Mouse (Mus musculus): Measurements from ENCODE around the gene Tmem253.
"Not testable (repeated sequence)": the region's sequence is repeated elsewhere in the genome, so short reads cannot be mapped to it uniquely, and the experiment has no call there.

The Tmem253 gene

DNA sequence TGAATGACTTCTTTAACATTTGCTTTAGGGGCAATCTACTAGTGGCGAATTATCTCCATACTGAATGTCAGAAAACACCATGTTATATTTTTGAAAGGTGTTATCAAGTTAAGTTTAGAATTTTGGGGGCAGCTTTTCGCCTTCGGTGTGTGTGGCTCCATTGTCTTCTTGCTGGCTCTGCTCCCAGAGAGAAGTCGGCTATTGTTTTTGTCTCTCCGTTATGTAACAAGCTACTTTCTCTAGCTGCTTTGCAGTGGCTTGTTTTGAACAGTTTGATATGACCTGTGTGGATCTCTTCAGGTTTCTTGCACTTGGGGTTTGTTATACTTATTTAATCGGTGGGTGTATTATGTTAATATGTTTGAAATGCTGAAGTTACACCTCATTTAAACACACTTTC lies 28.0 kb downstream of the Tmem253 start:
- no peak for TF ChIP-seq NANOG (IDR thresholded peaks at IDR 0.05; ENCODE audit: borderline replicate concordance, low read length)
- TF ChIP-seq POU5F1 (IDR thresholded peaks at IDR 0.05; ENCODE audit: borderline replicate concordance, low read length) = no peak
- TF ChIP-seq CTCF (conservative IDR thresholded peaks at IDR 0.05; ENCODE audit: low read length) = no peak
- H3K36me3 ChIP-seq (ENCODE audit: insufficient read depth, low read length) = no peaks in the 10 kb centered on the region
- H3K4me1 ChIP-seq (replicated peaks; ENCODE audit: low read depth, low read length) = peaks cover 23% of the 10 kb centered on the region

DNA sequence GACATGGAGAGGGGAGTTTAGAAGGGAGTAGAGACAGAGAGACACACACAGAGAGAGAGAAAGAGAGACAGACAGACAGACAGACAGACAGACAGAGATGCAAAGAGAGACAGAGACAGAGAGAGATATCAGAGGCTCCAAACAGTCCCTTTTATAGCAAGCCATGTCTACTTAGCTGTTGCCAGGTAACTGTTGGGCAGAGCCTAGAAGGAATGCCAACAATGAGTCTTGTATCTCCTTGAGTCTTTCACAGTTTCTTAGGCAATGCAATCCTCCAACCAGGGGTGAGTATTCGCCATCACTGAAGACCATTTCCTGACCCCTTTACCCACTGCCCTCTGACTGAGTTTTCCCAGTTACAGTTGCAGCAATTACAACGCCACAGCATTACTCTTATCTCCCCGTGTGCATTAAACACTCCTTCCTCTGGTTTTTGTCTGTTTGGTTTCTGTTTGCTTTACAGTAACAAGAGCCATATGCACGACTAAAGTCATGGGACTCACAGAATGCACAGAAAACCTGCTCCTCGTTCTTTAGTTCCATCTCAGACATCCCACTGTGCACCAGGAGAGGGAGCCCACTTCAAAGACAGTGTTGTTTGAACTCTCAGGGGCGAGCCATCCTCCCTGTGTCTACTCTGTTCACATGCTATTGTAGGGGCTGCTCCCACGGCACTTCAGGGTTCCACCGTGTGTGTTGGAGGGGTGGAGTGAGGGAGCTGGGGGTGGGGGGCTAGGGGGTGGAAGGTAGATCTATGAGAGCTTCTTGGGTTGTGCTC lies 29.6 kb downstream of the Tmem253 start:
- TF ChIP-seq NANOG (IDR thresholded peaks at IDR 0.05; ENCODE audit: borderline replicate concordance, low read length) (no peak), POU5F1 (IDR thresholded peaks at IDR 0.05; ENCODE audit: borderline replicate concordance, low read length) (no peak), CTCF (conservative IDR thresholded peaks at IDR 0.05; ENCODE audit: low read length) (peak; percentile 58)
- H3K4me1 ChIP-seq (replicated peaks; ENCODE audit: low read depth, low read length) = peaks cover 25% of the 10 kb centered on the region
- H3K36me3 ChIP-seq (ENCODE audit: insufficient read depth, low read length) = no peaks in the 10 kb centered on the region
- H3K27me3 ChIP-seq (ENCODE audit: insufficient read depth, low read length) = no peaks in the 10 kb centered on the region
- peaks cover 6% of the 10 kb centered on the region for H3K9me3 ChIP-seq (ENCODE audit: low read length)
- no peak overlapping the region for H3K4me3 ChIP-seq (replicated peaks; ENCODE audit: low read length)

More for the DNA sequence above, 28.0 kb downstream of the Tmem253 start:
- H3K27me3 ChIP-seq (ENCODE audit: insufficient read depth, low read length) = no peaks in the 10 kb centered on the region
- 0 out of 2 replicates have a peak, but pooled peaks cover 2% of the 10 kb centered on the region for H3K9me3 ChIP-seq (ENCODE audit: low read length)
- no peak overlapping the region for H3K4me3 ChIP-seq (replicated peaks; ENCODE audit: low read length)

DNA sequence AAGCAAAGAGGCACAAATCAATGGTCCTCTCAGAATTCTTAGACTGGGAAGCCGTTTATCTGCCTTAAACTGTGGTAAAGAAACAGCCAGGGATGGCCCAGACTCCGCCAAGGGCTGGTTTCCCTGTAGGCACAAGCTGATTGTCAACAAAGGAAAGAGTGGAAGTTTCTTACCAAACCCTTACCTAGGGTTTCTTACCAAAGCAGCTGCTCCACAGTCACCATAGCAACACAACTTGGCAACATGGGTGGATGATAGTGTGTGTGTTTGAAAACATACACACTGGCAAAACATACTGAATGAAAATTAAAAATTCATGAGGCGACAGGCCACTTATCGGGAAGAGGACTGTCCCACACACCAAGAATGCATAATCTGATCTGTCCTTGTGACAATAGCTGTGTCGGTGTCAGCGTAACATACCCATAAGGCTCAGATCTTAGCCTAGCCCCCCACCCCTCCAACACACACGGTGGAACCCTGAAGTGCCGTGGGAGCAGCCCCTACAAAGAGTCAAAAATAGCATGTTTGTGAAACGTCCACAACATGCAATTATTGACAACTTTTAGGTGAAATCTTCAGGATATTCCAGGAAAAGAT lies 30.6 kb downstream of the Tmem253 start:
- H3K9me3 ChIP-seq (ENCODE audit: low read length) = peaks cover 15% of the 10 kb centered on the region
- H3K27me3 ChIP-seq (ENCODE audit: insufficient read depth, low read length) = no peaks in the 10 kb centered on the region
- H3K4me1 ChIP-seq (replicated peaks; ENCODE audit: low read depth, low read length) = peaks cover 25% of the 10 kb centered on the region
- no peak overlapping the region for H3K4me3 ChIP-seq (replicated peaks; ENCODE audit: low read length)
- H3K36me3 ChIP-seq (ENCODE audit: insufficient read depth, low read length) = no peaks in the 10 kb centered on the region
- no peak for TF ChIP-seq CTCF (conservative IDR thresholded peaks at IDR 0.05; ENCODE audit: low read length)
- no peak for TF ChIP-seq POU5F1 (IDR thresholded peaks at IDR 0.05; ENCODE audit: borderline replicate concordance, low read length)
- no peak for TF ChIP-seq NANOG (IDR thresholded peaks at IDR 0.05; ENCODE audit: borderline replicate concordance, low read length)

DNA sequence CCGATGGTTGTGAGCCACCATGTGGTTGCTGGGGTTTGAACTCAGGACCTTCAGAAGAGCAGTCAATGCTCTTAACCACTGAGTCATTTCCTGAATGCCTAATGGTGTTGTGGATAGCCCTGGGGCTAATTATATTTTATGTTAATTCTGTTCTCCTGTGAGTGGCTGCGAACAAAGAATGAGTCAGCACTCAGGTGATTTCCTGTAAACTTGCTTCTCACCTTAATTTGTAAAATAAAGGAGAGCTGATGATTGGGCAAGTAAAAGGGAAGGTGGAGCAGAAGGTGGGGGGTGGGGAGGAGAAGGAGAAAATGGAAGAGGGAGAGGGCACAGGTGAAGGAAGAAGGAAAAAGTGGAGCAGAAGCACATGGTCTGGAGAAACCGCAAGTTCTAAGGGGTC lies 37.3 kb downstream of the Tmem253 start:
- peaks cover 18% of the 10 kb centered on the region for H3K36me3 ChIP-seq (ENCODE audit: insufficient read depth, low read length)

DNA sequence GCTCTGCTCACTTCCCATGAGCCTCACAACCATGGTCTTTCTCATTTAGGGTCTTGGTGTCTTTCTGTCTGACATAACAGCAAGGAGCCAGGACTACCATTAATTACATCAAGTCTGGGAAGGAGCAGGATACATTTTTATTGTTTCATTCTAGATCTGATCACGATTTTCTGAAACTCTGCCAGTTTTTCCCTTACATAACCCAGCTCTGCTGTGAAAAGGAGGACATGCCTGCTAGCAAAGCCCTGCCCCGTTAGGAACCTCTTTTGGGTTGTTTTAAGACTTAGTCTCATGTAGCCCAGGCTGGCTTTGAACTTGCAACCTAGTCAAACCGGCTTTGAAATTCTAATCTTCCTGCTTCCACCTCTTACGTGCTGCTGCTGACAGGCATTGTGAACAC lies 44.5 kb downstream of the Tmem253 start:
- Histone ChIP-seq H3K36me3 (ENCODE audit: insufficient read depth, low read length) (peaks cover 6% of the 10 kb centered on the region; the same call in 1 of the 2 replicates), H3K4me1 (replicated peaks; ENCODE audit: low read depth, low read length) (peaks cover 60% of the 10 kb centered on the region), H3K4me3 (replicated peaks; ENCODE audit: low read length) (no peak overlapping the region), H3K27me3 (ENCODE audit: insufficient read depth, low read length) (no peaks in the 10 kb centered on the region), H3K9me3 (ENCODE audit: low read length) (peaks cover 19% of the 10 kb centered on the region)
- TF ChIP-seq NANOG (IDR thresholded peaks at IDR 0.05; ENCODE audit: borderline replicate concordance, low read length) (no peak), POU5F1 (IDR thresholded peaks at IDR 0.05; ENCODE audit: borderline replicate concordance, low read length) (no peak), CTCF (conservative IDR thresholded peaks at IDR 0.05; ENCODE audit: low read length) (no peak)

More for the DNA sequence above, 37.3 kb downstream of the Tmem253 start:
- not testable (repeated sequence) for H3K27me3 ChIP-seq (ENCODE audit: insufficient read depth, low read length); H3K4me3 ChIP-seq (replicated peaks; ENCODE audit: low read length); H3K4me1 ChIP-seq (replicated peaks; ENCODE audit: low read depth, low read length)
- peaks cover 67% of the 10 kb centered on the region for H3K9me3 ChIP-seq (ENCODE audit: low read length)

DNA sequence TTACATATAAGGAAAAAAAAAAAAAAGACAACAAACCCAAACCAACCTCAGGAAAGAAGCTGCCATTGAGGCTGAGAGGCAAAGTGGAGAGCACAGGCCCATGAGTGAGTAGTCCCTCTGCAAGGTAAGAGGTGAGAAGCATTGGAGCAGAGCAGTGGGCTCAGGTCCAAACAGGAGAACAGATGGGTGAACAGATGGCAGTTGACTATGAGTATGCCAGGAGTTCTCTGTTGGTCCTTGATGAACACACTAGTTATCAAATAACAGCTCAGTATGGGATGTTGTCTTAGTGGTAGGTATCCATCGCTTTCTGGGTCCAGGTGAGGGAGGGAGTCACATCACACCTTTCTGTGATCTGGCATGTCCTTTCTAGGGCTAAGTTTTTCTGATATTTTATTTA lies 45.3 kb downstream of the Tmem253 start:
- peaks cover 6% of the 10 kb centered on the region; the same call in 1 of the 2 replicates for H3K36me3 ChIP-seq (ENCODE audit: insufficient read depth, low read length)
- peaks cover 64% of the 10 kb centered on the region for H3K4me1 ChIP-seq (replicated peaks; ENCODE audit: low read depth, low read length)
- peaks cover 13% of the 10 kb centered on the region for H3K9me3 ChIP-seq (ENCODE audit: low read length)
- no peaks in the 10 kb centered on the region for H3K27me3 ChIP-seq (ENCODE audit: insufficient read depth, low read length)
- no peak for TF ChIP-seq NANOG (IDR thresholded peaks at IDR 0.05; ENCODE audit: borderline replicate concordance, low read length)
- no peak for TF ChIP-seq CTCF (conservative IDR thresholded peaks at IDR 0.05; ENCODE audit: low read length)
- TF ChIP-seq POU5F1 (IDR thresholded peaks at IDR 0.05; ENCODE audit: borderline replicate concordance, low read length) = no peak
- H3K4me3 ChIP-seq (replicated peaks; ENCODE audit: low read length) = no peak overlapping the region

DNA sequence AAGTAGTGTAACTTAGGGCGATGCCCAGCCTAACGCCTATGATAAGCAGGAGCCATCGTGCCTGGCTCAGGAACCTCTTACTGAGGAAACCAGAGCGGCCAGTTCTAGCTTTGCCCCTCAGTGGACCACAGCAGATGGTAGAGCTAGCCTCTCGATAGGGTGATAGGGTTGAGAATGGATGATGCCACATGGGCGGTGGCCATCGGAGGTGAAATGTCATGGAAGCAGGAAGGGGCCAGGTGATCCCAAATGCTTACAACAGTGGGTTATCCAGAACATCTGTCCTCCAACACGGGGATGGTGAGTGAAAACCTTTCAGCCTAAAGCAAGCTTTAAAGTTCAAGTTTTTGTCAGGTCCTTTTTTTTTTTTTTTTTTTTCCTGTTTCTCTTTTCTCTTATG lies 46.3 kb downstream of the Tmem253 start:
- Histone ChIP-seq H3K36me3 (ENCODE audit: insufficient read depth, low read length) (no peaks in the 10 kb centered on the region; the same call in 1 of the 2 replicates), H3K27me3 (ENCODE audit: insufficient read depth, low read length) (no peaks in the 10 kb centered on the region), H3K4me1 (replicated peaks; ENCODE audit: low read depth, low read length) (peaks cover 68% of the 10 kb centered on the region), H3K9me3 (ENCODE audit: low read length) (peaks cover 3% of the 10 kb centered on the region; the same call in 1 of the 2 replicates), H3K4me3 (replicated peaks; ENCODE audit: low read length) (0 out of 2 replicates have a peak overlapping the region, but pooled peaks have one; percentile 5)
- TF ChIP-seq POU5F1 (IDR thresholded peaks at IDR 0.05; ENCODE audit: borderline replicate concordance, low read length) = no peak
- no peak for TF ChIP-seq NANOG (IDR thresholded peaks at IDR 0.05; ENCODE audit: borderline replicate concordance, low read length)
- TF ChIP-seq CTCF (conservative IDR thresholded peaks at IDR 0.05; ENCODE audit: low read length) = no peak

DNA sequence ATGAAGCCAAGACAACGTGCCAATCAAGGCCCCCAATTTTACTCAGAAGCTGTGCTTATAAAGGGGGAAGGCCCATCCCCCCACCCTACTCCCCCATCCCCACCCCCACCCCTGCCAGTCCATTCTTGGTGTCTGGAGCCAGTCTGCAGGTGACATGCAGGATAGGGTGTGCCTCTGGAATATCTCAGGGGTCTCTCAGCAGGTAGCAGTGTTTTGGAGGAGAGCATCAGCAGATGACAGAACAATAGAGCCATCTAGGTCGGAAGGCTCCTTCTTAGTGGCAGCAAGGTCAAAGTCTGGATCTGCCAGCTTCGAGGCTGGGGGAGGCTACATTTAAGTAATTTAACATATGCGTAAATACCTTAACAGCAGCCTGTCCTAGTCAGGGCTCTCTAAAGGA lies 50.7 kb downstream of the Tmem253 start:
- no peak for TF ChIP-seq CTCF (conservative IDR thresholded peaks at IDR 0.05; ENCODE audit: low read length)
- peak; percentile 78 for TF ChIP-seq NANOG (IDR thresholded peaks at IDR 0.05; ENCODE audit: borderline replicate concordance, low read length)
- no peak for TF ChIP-seq POU5F1 (IDR thresholded peaks at IDR 0.05; ENCODE audit: borderline replicate concordance, low read length)
- H3K4me1 ChIP-seq (replicated peaks; ENCODE audit: low read depth, low read length) = peaks cover 84% of the 10 kb centered on the region
- peaks cover 8% of the 10 kb centered on the region for H3K36me3 ChIP-seq (ENCODE audit: insufficient read depth, low read length)
- no peaks in the 10 kb centered on the region for H3K9me3 ChIP-seq (ENCODE audit: low read length)
- H3K4me3 ChIP-seq (replicated peaks; ENCODE audit: low read length) = no peak overlapping the region; the same call in 1 of the 2 replicates
- no peaks in the 10 kb centered on the region for H3K27me3 ChIP-seq (ENCODE audit: insufficient read depth, low read length)
